Mouse (Mus musculus): ENCODE measurements around the gene Nxf1. TPM values are rescaled to one million over a fixed set of nuclear protein-coding genes. Genes with fewer than 3 reads are reported as not detected.
"Not testable (repeated sequence)": the region's sequence is repeated elsewhere in the genome, so short reads cannot be mapped to it uniquely, and the experiment has no call there.

Gene Nxf1
- polyA plus RNA-seq, 1 experiment from 2014 or later, result 146 TPM

DNA sequence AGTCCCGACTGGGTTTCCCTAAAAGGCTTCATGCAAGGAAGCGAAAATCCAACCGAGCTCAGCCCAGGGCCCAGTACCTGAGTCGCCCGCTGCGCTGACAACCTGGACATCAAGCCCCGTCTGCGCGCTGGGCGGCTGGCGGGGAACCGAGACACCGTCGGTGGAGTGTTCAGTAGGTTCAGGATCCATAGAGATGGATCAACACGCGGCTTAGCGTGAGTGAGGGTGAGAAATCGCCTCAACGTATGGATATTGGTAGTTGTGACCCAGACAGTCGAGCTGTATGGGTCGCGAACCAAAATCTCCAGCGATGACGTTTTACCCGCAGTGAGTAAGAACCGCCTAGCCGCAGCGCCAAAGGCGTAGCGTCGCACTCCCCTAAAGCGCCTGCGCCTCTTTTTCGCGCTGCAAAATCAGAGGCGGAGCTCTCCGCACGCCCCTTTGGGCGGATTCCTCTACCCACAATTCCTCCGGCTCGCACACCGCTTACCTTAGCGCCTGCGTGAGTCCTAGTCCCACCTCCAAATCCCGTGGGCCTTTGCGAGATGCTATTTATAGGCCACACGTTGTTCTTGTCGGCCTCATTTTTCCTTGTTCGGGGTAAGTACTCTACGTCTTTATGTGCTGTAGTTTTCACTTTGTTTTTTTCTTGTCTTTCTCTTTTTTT is 33.8 kb upstream of the Nxf1 start, which contains the start of gene Slc3a2:
Gene Slc3a2, minus strand, starts transcription at position 463 of the 667 bp plus-strand sequence.
- WGBS, result under 1% methylated on average over 50 of the region's 50 CpGs

GRCm38 (mm10) chr19:8723574-8724346 is 33.1 kb upstream of the Nxf1 start:
- peak; percentile 18; the same call in 1 of the 2 replicates for ATAC-seq
- Histone ChIP-seq H3K9ac (ENCODE audit: low read depth, low read length) (peak overlapping the region; percentile 94), H3K4me2 (ENCODE audit: low read length) (peak overlapping the region; percentile 87), H3K4me3 (ENCODE audit: low read depth, low read length) (peak overlapping the region; percentile 78), H3K4me1 (ENCODE audit: control insufficient read depth, insufficient read depth, low read length) (peaks cover 30% of the 10 kb centered on the region), H3K27me3 (ENCODE audit: control insufficient read depth, insufficient read depth, low read depth, low read length) (no peaks in the 10 kb centered on the region), H3K36me3 (ENCODE audit: control insufficient read depth, insufficient read depth, low read length) (peaks cover 19% of the 10 kb centered on the region), H3K27ac (ENCODE audit: low read length) (peak overlapping the region; percentile 79), H3K9me3 (replicated peaks; ENCODE audit: control insufficient read depth, low read length, poor library complexity, severe bottlenecking) (no peaks in the 10 kb centered on the region)
- WGBS, result under 1% methylated on average over 20 of the region's 20 CpGs

More for the DNA sequence above, 33.8 kb upstream of the Nxf1 start, which contains the start of gene Slc3a2:
- peak within 1 kb of the TSS; percentile 87 for H3K4me2 ChIP-seq (ENCODE audit: low read length)
- peaks cover 30% of the 10 kb centered on the region for H3K4me1 ChIP-seq (ENCODE audit: control insufficient read depth, insufficient read depth, low read length)
- H3K36me3 ChIP-seq (ENCODE audit: control insufficient read depth, insufficient read depth, low read length), result peaks cover 19% of the 10 kb centered on the region
- H3K9me3 ChIP-seq (replicated peaks; ENCODE audit: control insufficient read depth, low read length, poor library complexity, severe bottlenecking), result no peaks in the 10 kb centered on the region
- peak within 1 kb of the TSS; percentile 94 for H3K9ac ChIP-seq (ENCODE audit: low read depth, low read length)
- H3K4me3 ChIP-seq (ENCODE audit: low read depth, low read length), result peak within 1 kb of the TSS; percentile 78
- H3K27me3 ChIP-seq (ENCODE audit: control insufficient read depth, insufficient read depth, low read depth, low read length), result no peaks in the 10 kb centered on the region
- peak; percentile 97 for ATAC-seq
- H3K27ac ChIP-seq (ENCODE audit: low read length), result peak within 1 kb of the TSS; percentile 97

DNA sequence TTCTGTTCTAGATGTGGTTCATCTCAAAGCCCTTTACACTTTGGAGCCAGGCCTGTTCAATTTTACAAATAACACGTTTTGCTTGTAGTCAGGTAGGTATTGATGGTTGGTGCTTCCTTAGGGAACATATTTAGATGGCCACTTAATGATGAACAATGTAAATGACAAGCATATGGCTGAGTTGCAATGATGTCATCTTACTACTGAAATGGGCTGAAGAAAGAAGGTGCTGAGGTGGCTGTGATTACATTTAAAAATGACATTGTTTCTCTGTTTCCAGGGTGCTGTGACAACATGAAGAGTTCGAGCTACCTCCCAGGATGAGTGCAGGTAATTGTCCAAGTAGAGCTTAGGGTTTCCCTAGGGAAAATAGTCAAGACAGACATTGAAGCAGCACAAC is 32.5 kb upstream of the Nxf1 start:
- Histone ChIP-seq H3K4me3 (ENCODE audit: low read depth, low read length) (peak overlapping the region; percentile 78), H3K4me1 (ENCODE audit: control insufficient read depth, insufficient read depth, low read length) (peaks cover 30% of the 10 kb centered on the region), H3K4me2 (ENCODE audit: low read length) (peak overlapping the region; percentile 87), H3K9me3 (replicated peaks; ENCODE audit: control insufficient read depth, low read length, poor library complexity, severe bottlenecking) (no peaks in the 10 kb centered on the region), H3K27me3 (ENCODE audit: control insufficient read depth, insufficient read depth, low read depth, low read length) (no peaks in the 10 kb centered on the region), H3K27ac (ENCODE audit: low read length) (peak overlapping the region; percentile 79), H3K9ac (ENCODE audit: low read depth, low read length) (peak overlapping the region; percentile 94), H3K36me3 (ENCODE audit: control insufficient read depth, insufficient read depth, low read length) (peaks cover 19% of the 10 kb centered on the region)
- no peak for ATAC-seq
- 2% methylated on average over 2 of the region's 2 CpGs for WGBS

- Histone ChIP-seq H3K4me2 (ENCODE audit: low read length) (peak overlapping the region; percentile 87), H3K9ac (ENCODE audit: low read depth, low read length) (0 out of 2 replicates have a peak overlapping the region, but pooled peaks have one; percentile 7), H3K4me3 (ENCODE audit: low read depth, low read length) (no peak overlapping the region; the same call in 1 of the 2 replicates), H3K36me3 (ENCODE audit: control insufficient read depth, insufficient read depth, low read length) (peaks cover 19% of the 10 kb centered on the region), H3K27me3 (ENCODE audit: control insufficient read depth, insufficient read depth, low read depth, low read length) (no peaks in the 10 kb centered on the region), H3K4me1 (ENCODE audit: control insufficient read depth, insufficient read depth, low read length) (peaks cover 30% of the 10 kb centered on the region), H3K9me3 (replicated peaks; ENCODE audit: control insufficient read depth, low read length, poor library complexity, severe bottlenecking) (no peaks in the 10 kb centered on the region), H3K27ac (ENCODE audit: low read length) (no peak overlapping the region)
- no peak for ATAC-seq
- WGBS, result 51% methylated on average over 4 of the region's 4 CpGs
Observed at GRCm38 (mm10) chr19:8725081-8725613, 31.7 kb upstream of the Nxf1 start.

DNA sequence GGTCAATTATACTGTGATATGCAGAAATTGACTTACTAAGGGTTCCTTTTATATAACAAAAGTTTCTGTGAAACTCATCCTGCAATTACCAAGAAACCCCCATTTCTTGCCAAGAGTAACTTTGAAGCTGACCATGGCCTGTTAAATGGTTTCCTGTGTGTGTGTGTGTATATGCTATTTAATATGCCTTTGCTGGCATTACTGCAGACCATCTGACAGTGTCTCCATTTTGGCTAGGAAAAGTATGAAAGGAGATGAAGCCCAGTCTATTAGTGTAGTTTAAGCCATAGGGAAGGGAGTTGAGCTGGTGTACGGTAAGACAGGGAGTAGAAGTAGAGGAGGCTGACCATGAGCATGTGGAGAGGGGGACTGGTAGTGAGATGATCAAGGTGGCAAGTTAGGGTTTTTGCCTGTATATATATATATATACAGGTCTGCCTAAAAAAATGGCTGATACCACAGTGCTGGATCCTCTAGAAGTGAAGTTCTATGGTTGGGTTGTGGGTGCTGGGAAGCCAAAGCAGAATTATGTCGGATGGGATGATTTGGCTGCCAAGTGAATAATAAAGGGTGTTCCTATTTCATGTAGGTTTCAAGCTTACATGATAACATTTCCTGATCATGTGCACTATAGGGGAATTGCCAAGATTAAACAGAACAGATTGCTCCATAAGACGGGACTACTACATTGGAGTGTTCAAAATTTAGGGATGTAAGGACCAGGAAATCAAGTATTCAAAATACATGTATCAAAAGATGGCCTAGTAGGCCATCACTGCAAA is 30.1 kb upstream of the Nxf1 start:
- no peak overlapping the region for H3K4me3 ChIP-seq (ENCODE audit: low read depth, low read length)
- peaks cover 21% of the 10 kb centered on the region for H3K4me1 ChIP-seq (ENCODE audit: control insufficient read depth, insufficient read depth, low read length)
- 24% methylated on average over 3 of the region's 3 CpGs for WGBS
- H3K9me3 ChIP-seq (replicated peaks; ENCODE audit: control insufficient read depth, low read length, poor library complexity, severe bottlenecking), result no peaks in the 10 kb centered on the region
- H3K4me2 ChIP-seq (ENCODE audit: low read length), result no peak overlapping the region
- H3K27ac ChIP-seq (ENCODE audit: low read length), result no peak overlapping the region
- no peaks in the 10 kb centered on the region for H3K27me3 ChIP-seq (ENCODE audit: control insufficient read depth, insufficient read depth, low read depth, low read length)
- ATAC-seq, result no peak
- no peak overlapping the region for H3K9ac ChIP-seq (ENCODE audit: low read depth, low read length)
- H3K36me3 ChIP-seq (ENCODE audit: control insufficient read depth, insufficient read depth, low read length), result peaks cover 19% of the 10 kb centered on the region

GRCm38 (mm10) chr19:8727495-8728114 is 29.3 kb upstream of the Nxf1 start:
- H3K9ac ChIP-seq (ENCODE audit: low read depth, low read length), result no peak overlapping the region
- 31% methylated on average over 5 of the region's 5 CpGs for WGBS
- H3K4me1 ChIP-seq (ENCODE audit: control insufficient read depth, insufficient read depth, low read length), result peaks cover 15% of the 10 kb centered on the region
- H3K4me2 ChIP-seq (ENCODE audit: low read length), result no peak overlapping the region
- H3K27ac ChIP-seq (ENCODE audit: low read length), result no peak overlapping the region
- H3K27me3 ChIP-seq (ENCODE audit: control insufficient read depth, insufficient read depth, low read depth, low read length), result no peaks in the 10 kb centered on the region
- no peaks in the 10 kb centered on the region for H3K9me3 ChIP-seq (replicated peaks; ENCODE audit: control insufficient read depth, low read length, poor library complexity, severe bottlenecking)
- ATAC-seq, result no peak
- H3K36me3 ChIP-seq (ENCODE audit: control insufficient read depth, insufficient read depth, low read length), result peaks cover 19% of the 10 kb centered on the region
- H3K4me3 ChIP-seq (ENCODE audit: low read depth, low read length), result no peak overlapping the region

DNA sequence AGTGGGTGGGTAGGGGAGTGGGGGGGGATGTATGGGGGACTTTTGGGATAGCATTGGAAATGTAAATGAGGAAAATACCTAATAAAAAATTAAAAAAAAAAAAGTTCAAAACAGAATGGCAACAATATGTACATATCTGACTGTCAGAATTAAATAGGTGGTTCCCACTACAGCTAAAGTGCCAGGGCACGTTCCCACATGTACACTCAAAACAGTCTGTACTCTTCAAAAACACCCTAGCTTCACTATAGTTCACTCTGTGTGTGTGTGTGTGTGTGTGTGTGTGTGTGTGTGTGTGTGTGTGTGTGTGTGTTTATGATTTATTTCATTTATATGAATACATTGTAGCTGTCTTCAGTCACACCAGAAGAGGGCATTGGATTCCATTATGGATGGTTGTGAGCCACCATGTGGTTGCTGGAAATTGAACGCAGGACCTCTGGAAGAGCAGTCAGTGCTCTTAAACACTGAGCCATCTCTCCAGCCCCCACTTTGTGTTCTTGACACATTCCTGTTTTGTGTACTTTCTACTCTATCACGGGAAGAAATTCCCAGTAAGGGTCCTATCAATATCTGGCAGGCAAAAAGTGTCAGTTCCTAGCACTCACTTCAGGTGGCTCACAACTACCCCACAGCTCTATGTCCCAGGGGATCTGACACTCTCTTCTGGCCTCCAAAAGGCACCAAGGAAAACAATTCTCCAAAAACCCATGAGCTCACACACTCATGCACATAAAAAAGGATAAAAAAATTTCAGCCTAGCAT is 28.4 kb upstream of the Nxf1 start:
- 49% methylated on average over 3 of the region's 3 CpGs for WGBS
- ATAC-seq, result not testable (repeated sequence)

DNA sequence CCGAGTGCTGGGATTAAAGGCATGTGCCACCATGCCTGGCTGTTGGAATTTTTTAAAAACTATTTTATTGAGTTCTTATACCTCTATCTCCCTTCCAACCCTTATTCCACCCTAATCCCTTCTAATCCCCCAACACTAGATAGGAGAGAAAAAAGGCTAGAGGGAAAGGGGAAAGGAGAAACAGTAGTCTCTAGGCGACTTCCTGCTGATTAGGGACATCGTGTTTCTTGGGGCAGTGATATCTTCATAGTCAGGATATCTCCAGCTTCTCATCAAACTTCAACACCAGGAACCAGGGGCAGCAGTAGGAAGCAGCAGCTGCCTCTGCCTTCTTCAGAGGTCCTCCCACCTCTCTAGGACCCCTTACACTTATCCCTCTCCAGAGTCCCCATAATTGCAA is 22.5 kb upstream of the Nxf1 start:
- Histone ChIP-seq H3K9me3 (replicated peaks; ENCODE audit: control insufficient read depth, low read length, poor library complexity, severe bottlenecking) (no peaks in the 10 kb centered on the region), H3K27ac (ENCODE audit: low read length) (no peak overlapping the region), H3K9ac (ENCODE audit: low read depth, low read length) (no peak overlapping the region), H3K4me1 (ENCODE audit: control insufficient read depth, insufficient read depth, low read length) (peaks cover 17% of the 10 kb centered on the region), H3K4me3 (ENCODE audit: low read depth, low read length) (no peak overlapping the region), H3K36me3 (ENCODE audit: control insufficient read depth, insufficient read depth, low read length) (peaks cover 5% of the 10 kb centered on the region; the same call in 1 of the 2 replicates), H3K27me3 (ENCODE audit: control insufficient read depth, insufficient read depth, low read depth, low read length) (no peaks in the 10 kb centered on the region), H3K4me2 (ENCODE audit: low read length) (no peak overlapping the region)
- 72% methylated on average over 3 of the region's 3 CpGs for WGBS
- no peak for ATAC-seq

More for the DNA sequence above, 28.4 kb upstream of the Nxf1 start:
- not testable (repeated sequence) for H3K9me3 ChIP-seq (replicated peaks; ENCODE audit: control insufficient read depth, low read length, poor library complexity, severe bottlenecking); H3K9ac ChIP-seq (ENCODE audit: low read depth, low read length); H3K4me2 ChIP-seq (ENCODE audit: low read length); H3K27me3 ChIP-seq (ENCODE audit: control insufficient read depth, insufficient read depth, low read depth, low read length); H3K4me3 ChIP-seq (ENCODE audit: low read depth, low read length); H3K27ac ChIP-seq (ENCODE audit: low read length)
- peaks cover 19% of the 10 kb centered on the region for H3K36me3 ChIP-seq (ENCODE audit: control insufficient read depth, insufficient read depth, low read length)
- H3K4me1 ChIP-seq (ENCODE audit: control insufficient read depth, insufficient read depth, low read length), result peaks cover 15% of the 10 kb centered on the region
